Mouse (Mus musculus): ENCODE measurements at regions not wholly inside any gene's neighbourhood (a gene's known extent, or its start where the extent isn't known, plus 50 kb on each side); places are given as distances from the start of the nearest gene placed in this dataset.
A peak's percentile ranks its signal among the peaks of the same experiment; 100 is the strongest.

DNA sequence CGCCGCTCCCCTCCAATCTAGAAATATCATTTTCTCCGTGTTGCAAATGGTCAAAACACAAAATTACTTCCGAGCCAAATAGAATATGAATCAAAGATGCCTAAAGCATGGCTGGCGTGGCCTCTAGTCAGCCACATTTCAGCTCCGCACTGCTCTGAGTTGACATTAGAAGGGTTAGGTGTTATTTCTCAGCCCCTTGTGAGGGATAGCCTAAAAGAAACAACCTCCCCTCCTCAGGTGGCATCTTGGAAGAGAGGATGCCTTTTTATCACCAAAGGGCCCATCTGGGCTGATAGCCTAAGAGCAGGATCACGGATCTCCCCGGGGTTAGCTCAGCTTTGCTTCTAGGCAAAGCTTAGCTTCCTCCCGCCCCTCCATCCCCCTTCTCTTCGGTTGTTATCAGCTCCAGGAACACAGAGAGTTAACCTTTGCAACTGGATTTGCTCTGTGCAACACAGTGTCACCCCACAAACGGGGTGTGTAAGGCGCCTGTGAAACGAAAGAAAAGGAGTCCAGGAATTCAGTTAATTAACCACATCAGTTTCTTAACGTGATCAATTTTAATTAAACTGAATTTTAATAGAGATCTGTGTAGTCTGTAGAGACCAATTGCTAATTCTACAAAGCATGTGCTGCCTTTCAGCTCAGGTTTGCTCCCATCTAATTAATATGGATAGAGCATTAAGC lies 180.6 kb upstream of the Mpped2 start:
- WGBS = 44% methylated on average over 14 of the region's 14 CpGs
- Histone ChIP-seq H3K4me1 (peaks cover 8% of the 10 kb centered on the region), H3K36me3 (no peaks in the 10 kb centered on the region), H3K27me3 (no peaks in the 10 kb centered on the region), H3K4me2 (replicated peaks) (peak overlapping the region; percentile 29), H3K9me3 (replicated peaks) (no peaks in the 10 kb centered on the region), H3K9ac (no peak overlapping the region), H3K4me3 (no peak overlapping the region), H3K27ac (peak overlapping the region; percentile 57)
- ATAC-seq (ENCODE audit: low FRiP score) = peak; percentile 89

DNA sequence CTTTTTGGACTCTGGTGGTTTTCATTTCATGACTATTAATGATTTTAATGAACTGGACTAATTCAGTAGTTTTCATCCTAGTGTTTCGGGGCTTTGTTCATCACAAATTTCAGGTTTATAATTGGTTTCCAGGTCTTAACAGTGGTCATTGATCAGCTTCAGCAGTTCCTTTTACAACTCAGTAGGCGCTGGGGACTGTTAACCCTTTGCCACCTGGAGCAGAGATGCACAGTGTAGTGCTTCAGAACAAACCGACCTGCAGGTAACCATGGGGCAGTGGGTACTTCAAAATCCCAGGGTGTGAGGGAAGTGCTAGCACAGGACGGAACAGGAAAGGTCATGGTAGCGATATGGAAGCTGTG lies 180.1 kb upstream of the Mpped2 start:
- no peaks in the 10 kb centered on the region for H3K9me3 ChIP-seq (replicated peaks)
- H3K4me3 ChIP-seq = no peak overlapping the region
- 0 out of 2 replicates have a peak overlapping the region, but pooled peaks have one; percentile 2 for H3K27ac ChIP-seq
- peak; percentile 93 for ATAC-seq (ENCODE audit: low FRiP score)
- no peaks in the 10 kb centered on the region for H3K36me3 ChIP-seq
- peaks cover 8% of the 10 kb centered on the region for H3K4me1 ChIP-seq
- peak overlapping the region; percentile 29; the same call in 1 of the 2 replicates for H3K4me2 ChIP-seq (replicated peaks)
- WGBS = 35% methylated on average over 5 of the region's 5 CpGs
- H3K27me3 ChIP-seq = no peaks in the 10 kb centered on the region
- H3K9ac ChIP-seq = no peak overlapping the region

- no peaks in the 10 kb centered on the region for H3K27me3 ChIP-seq
Observed at GRCm38 (mm10) chr2:106517224-106517623, 175.8 kb upstream of the Mpped2 start.

GRCm38 (mm10) chr2:106522961-106523360 lies 170.1 kb upstream of the Mpped2 start:
- H3K4me1 ChIP-seq = peaks cover 2% of the 10 kb centered on the region; the same call in 1 of the 2 replicates
- no peaks in the 10 kb centered on the region for H3K36me3 ChIP-seq
- no peak overlapping the region for H3K4me2 ChIP-seq (replicated peaks)
- H3K4me3 ChIP-seq = no peak overlapping the region
- no peak overlapping the region for H3K27ac ChIP-seq
- no peak for ATAC-seq (ENCODE audit: low FRiP score)
- no peak overlapping the region for H3K9ac ChIP-seq
- WGBS = 95% methylated on average over 3 of the region's 3 CpGs
- no peaks in the 10 kb centered on the region for H3K9me3 ChIP-seq (replicated peaks)
- H3K27me3 ChIP-seq = no peaks in the 10 kb centered on the region

More at GRCm38 (mm10) chr2:106517224-106517623, 175.8 kb upstream of the Mpped2 start:
- Histone ChIP-seq H3K9ac (no peak overlapping the region), H3K36me3 (no peaks in the 10 kb centered on the region), H3K4me1 (peaks cover 8% of the 10 kb centered on the region), H3K27ac (no peak overlapping the region), H3K4me2 (replicated peaks) (no peak overlapping the region), H3K4me3 (no peak overlapping the region), H3K9me3 (replicated peaks) (no peaks in the 10 kb centered on the region)
- no peak for ATAC-seq (ENCODE audit: low FRiP score)
- 76% methylated on average over 5 of the region's 5 CpGs for WGBS

- ATAC-seq (ENCODE audit: low FRiP score) = peak; percentile 50
- H3K9ac ChIP-seq = no peak overlapping the region
- H3K4me2 ChIP-seq (replicated peaks) = no peak overlapping the region
- H3K27ac ChIP-seq = no peak overlapping the region
- no peaks in the 10 kb centered on the region for H3K9me3 ChIP-seq (replicated peaks)
- peaks cover 2% of the 10 kb centered on the region; the same call in 1 of the 2 replicates for H3K4me1 ChIP-seq
- H3K27me3 ChIP-seq = no peaks in the 10 kb centered on the region
- H3K36me3 ChIP-seq = no peaks in the 10 kb centered on the region
- 56% methylated on average over 2 of the region's 2 CpGs for WGBS
- no peak overlapping the region for H3K4me3 ChIP-seq
Observed at GRCm38 (mm10) chr2:106527008-106527407, 166.1 kb upstream of the Mpped2 start.

DNA sequence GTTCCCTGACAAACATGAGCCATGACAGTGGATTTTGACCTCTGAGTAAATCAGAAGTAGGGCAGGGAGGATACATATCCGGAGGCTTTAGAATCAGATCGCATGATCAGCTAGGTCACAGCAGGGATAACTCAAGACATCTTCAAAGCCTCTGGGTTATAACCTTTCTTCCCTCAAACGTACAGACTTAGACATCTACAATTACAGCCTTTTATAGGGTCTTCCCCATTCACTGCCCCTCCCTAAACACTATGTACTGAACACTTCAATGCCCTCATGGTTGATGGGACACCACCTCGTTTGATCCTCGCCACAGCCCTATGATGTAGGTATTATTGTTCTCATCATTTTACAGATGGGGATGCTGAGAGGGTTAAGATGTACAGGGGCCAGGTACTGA lies 163.8 kb upstream of the Mpped2 start:
- no peak overlapping the region for H3K9ac ChIP-seq
- no peaks in the 10 kb centered on the region for H3K9me3 ChIP-seq (replicated peaks)
- H3K27me3 ChIP-seq = no peaks in the 10 kb centered on the region
- no peak overlapping the region for H3K4me2 ChIP-seq (replicated peaks)
- H3K4me3 ChIP-seq = no peak overlapping the region
- no peak for ATAC-seq (ENCODE audit: low FRiP score)
- H3K36me3 ChIP-seq = no peaks in the 10 kb centered on the region
- 72% methylated on average over 5 of the region's 5 CpGs for WGBS
- no peak overlapping the region for H3K27ac ChIP-seq
- H3K4me1 ChIP-seq = peaks cover 2% of the 10 kb centered on the region; the same call in 1 of the 2 replicates

DNA sequence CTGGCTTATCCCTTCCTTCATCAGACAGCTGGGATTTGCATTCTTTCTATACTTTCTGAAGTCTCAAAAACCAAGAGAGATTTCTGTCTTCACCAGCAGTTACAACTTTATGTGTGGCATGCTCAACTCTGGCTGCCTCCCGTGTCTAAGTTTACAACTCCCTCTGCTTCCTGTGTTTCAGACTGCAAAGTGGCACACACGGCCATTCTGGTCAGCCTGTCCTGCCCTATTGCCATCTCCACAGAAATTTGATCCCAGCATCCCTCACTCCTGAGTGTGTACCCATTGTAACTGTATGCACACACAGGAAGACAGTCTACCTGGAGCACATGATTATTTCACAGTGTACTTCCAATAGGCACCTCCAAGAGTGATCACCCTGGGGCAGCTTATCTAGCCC lies 163.3 kb upstream of the Mpped2 start:
- ATAC-seq (ENCODE audit: low FRiP score) = no peak
- H3K9me3 ChIP-seq (replicated peaks) = no peaks in the 10 kb centered on the region
- no peaks in the 10 kb centered on the region for H3K27me3 ChIP-seq
- peaks cover 2% of the 10 kb centered on the region; the same call in 1 of the 2 replicates for H3K4me1 ChIP-seq
- 65% methylated on average over 2 of the region's 2 CpGs for WGBS
- no peak overlapping the region for H3K9ac ChIP-seq
- no peak overlapping the region for H3K27ac ChIP-seq
- H3K4me2 ChIP-seq (replicated peaks) = no peak overlapping the region
- no peaks in the 10 kb centered on the region for H3K36me3 ChIP-seq
- no peak overlapping the region for H3K4me3 ChIP-seq

DNA sequence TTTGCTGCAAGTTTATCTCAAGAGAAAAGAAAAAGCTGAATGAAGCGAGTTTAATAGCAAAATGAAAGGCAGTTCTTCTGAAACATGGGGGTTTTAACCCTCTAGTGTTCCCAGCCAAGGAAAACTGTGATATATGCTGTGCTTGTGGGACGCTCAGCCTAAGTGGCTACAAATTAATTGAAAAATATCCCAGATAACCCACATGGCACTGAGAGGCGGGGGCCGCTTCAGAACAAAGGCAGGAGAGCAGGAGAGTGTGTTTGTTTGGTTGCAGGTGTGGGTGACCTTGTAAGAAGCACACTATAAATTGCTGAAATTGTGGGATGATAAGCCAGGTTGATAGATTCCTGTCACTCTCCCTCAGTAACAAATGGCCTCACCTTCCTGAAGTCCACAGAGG lies 154.7 kb upstream of the Mpped2 start:
- no peaks in the 10 kb centered on the region for H3K36me3 ChIP-seq
- H3K9me3 ChIP-seq (replicated peaks) = no peaks in the 10 kb centered on the region
- 0 out of 2 replicates have a peak, but pooled peaks cover 4% of the 10 kb centered on the region for H3K4me1 ChIP-seq
- no peak for ATAC-seq (ENCODE audit: low FRiP score)
- no peak overlapping the region for H3K4me3 ChIP-seq
- H3K27me3 ChIP-seq = no peaks in the 10 kb centered on the region
- no peak overlapping the region for H3K4me2 ChIP-seq (replicated peaks)
- 75% methylated on average over 4 of the region's 4 CpGs for WGBS
- H3K9ac ChIP-seq = no peak overlapping the region
- no peak overlapping the region for H3K27ac ChIP-seq

- ATAC-seq (ENCODE audit: low FRiP score) = no peak
- 94% methylated on average over 5 of the region's 5 CpGs for WGBS
- H3K4me2 ChIP-seq (replicated peaks) = no peak overlapping the region
- H3K27ac ChIP-seq = no peak overlapping the region
- H3K4me1 ChIP-seq = 0 out of 2 replicates have a peak, but pooled peaks cover 4% of the 10 kb centered on the region
- H3K27me3 ChIP-seq = no peaks in the 10 kb centered on the region
- no peaks in the 10 kb centered on the region for H3K9me3 ChIP-seq (replicated peaks)
- H3K9ac ChIP-seq = no peak overlapping the region
- H3K36me3 ChIP-seq = no peaks in the 10 kb centered on the region
- no peak overlapping the region for H3K4me3 ChIP-seq
Observed at GRCm38 (mm10) chr2:106540176-106540575, 152.9 kb upstream of the Mpped2 start.

DNA sequence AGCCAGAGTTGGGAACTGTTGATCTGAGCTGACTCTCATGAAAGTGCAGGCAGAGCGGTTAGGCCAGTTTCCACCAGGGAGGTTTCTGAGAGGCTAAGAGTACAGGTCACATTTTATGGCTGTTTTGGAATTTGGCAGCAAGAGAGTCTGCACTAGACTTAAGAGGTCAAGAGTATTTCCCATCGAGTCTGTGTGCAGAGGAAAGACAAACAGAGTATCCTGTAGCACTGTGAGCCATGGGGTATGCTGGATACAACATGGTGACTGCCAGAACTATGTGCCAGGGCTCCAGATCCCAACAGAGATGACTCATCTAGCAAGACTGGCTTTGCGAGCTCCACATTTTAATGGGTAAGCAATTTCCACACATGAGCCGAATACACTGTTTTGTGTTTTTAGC lies 146.0 kb upstream of the Mpped2 start:
- H3K4me2 ChIP-seq (replicated peaks) = no peak overlapping the region
- no peak overlapping the region for H3K27ac ChIP-seq
- H3K4me3 ChIP-seq = no peak overlapping the region
- H3K36me3 ChIP-seq = no peaks in the 10 kb centered on the region
- ATAC-seq (ENCODE audit: low FRiP score) = no peak
- 82% methylated on average over 4 of the region's 4 CpGs for WGBS
- H3K27me3 ChIP-seq = no peaks in the 10 kb centered on the region
- no peak overlapping the region for H3K9ac ChIP-seq
- no peaks in the 10 kb centered on the region for H3K4me1 ChIP-seq
- H3K9me3 ChIP-seq (replicated peaks) = no peaks in the 10 kb centered on the region

GRCm38 (mm10) chr2:106553666-106554065 lies 139.4 kb upstream of the Mpped2 start:
- H3K27me3 ChIP-seq = no peaks in the 10 kb centered on the region
- no peak overlapping the region for H3K4me2 ChIP-seq (replicated peaks)
- 84% methylated on average over 5 of the region's 5 CpGs for WGBS
- no peak for ATAC-seq (ENCODE audit: low FRiP score)
- H3K27ac ChIP-seq = no peak overlapping the region
- H3K36me3 ChIP-seq = no peaks in the 10 kb centered on the region
- H3K4me1 ChIP-seq = no peaks in the 10 kb centered on the region
- no peaks in the 10 kb centered on the region for H3K9me3 ChIP-seq (replicated peaks)
- H3K4me3 ChIP-seq = no peak overlapping the region
- H3K9ac ChIP-seq = no peak overlapping the region

DNA sequence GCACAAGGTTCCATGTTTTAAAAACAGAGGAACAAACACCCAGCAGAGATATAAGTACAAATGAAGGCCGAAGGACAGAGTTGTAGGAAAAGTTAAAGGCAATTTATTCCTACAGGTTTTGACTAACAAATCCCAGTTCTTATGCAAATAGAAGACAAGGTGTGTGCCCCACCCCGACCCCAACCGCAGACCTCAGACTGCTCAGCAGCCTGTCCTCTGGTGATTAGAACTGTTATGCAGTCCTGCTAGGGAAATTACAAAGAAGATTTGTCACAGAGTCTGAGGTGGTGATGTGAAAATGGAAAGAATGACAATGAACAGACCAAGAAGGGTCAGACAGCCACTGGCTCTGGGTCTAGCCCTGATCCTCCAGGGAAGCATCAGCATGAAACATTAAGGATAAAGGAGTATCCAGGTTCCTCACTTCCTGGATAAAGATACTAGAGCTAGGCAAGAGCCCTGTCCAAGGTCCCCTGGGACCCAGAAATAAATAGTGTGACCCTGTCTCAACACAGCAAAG lies 131.4 kb upstream of the Mpped2 start:
- H3K4me1 ChIP-seq = no peaks in the 10 kb centered on the region
- no peak overlapping the region for H3K9ac ChIP-seq
- H3K27ac ChIP-seq = no peak overlapping the region
- H3K9me3 ChIP-seq (replicated peaks) = no peaks in the 10 kb centered on the region
- H3K27me3 ChIP-seq = no peaks in the 10 kb centered on the region
- H3K4me3 ChIP-seq = no peak overlapping the region
- ATAC-seq (ENCODE audit: low FRiP score) = no peak
- H3K36me3 ChIP-seq = no peaks in the 10 kb centered on the region
- WGBS = 57% methylated on average over 3 of the region's 3 CpGs
- H3K4me2 ChIP-seq (replicated peaks) = no peak overlapping the region

DNA sequence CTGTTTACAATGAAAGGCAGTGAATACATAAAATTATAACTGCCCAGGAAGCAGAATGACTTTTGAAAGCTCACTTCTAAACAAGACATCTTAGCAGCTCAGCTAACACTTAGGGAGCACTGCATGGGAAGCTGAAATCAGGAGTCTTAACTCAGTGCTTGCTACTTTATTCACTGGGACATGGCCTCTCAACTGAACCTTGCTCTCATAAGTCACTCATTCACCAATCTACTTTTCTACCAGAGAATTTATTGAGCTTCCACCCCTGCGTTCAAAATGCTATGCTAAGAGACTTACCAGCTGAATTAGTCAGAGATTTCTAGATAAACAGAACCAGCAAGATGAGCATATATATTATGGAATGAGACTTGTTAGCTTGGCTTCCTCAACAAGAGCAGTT lies 122.8 kb upstream of the Mpped2 start:
- Histone ChIP-seq H3K4me3 (no peak overlapping the region), H3K9ac (no peak overlapping the region), H3K4me2 (replicated peaks) (no peak overlapping the region), H3K4me1 (no peaks in the 10 kb centered on the region), H3K9me3 (replicated peaks) (no peaks in the 10 kb centered on the region), H3K27me3 (no peaks in the 10 kb centered on the region), H3K36me3 (no peaks in the 10 kb centered on the region), H3K27ac (no peak overlapping the region)
- WGBS = 85% methylated on average over 1 of the region's 1 CpGs
- no peak for ATAC-seq (ENCODE audit: low FRiP score)

Data from hindbrain, embryonic 12.5 days (tissue).